Mouse (Mus musculus) adrenal gland, adult (tissue): ENCODE data around the gene Parp16.
A peak's percentile ranks its signal among the peaks of the same experiment; 100 is the strongest.
"Not testable (repeated sequence)": the region's sequence is repeated elsewhere in the genome, so short reads cannot be mapped to it uniquely, and the experiment has no call there.

Experiments used
- DNase-seq, 2 experiments: peaks; one replicate each; pipeline ENCODE4 v3.0.0; 2022 to 2023; ENCODE audit warnings: low spot score in 1 of 2; ENCODE audit not compliant: inconsistent age in 2 of 2

The Parp16 gene

GRCm38 (mm10) chr9:65275810-65276530 lies 80.8 kb downstream of the Parp16 start:
- DNase-seq: peak in 1 of 2 experiments; percentile 81

GRCm38 (mm10) chr9:65281536-65282151 lies 86.5 kb downstream of the Parp16 start:
- peak; percentile 32 to 84 for DNase-seq

GRCm38 (mm10) chr9:65283301-65283700 lies 88.1 kb downstream of the Parp16 start:
- DNase-seq: peak; percentile 38 to 84

- DNase-seq: not testable (repeated sequence)
These were observed 93.1 kb downstream of the Parp16 start for GRCm38 (mm10) chr9:65288252-65288651.
